Mouse (Mus musculus): ENCODE data around the gene Map2k3.

The Map2k3 gene

GRCm38 (mm10) chr11:60958948-60959347 lies 27.1 kb downstream of the Map2k3 start:
- DNase-seq (ENCODE audit: low read depth, low spot score): no peak

DNA sequence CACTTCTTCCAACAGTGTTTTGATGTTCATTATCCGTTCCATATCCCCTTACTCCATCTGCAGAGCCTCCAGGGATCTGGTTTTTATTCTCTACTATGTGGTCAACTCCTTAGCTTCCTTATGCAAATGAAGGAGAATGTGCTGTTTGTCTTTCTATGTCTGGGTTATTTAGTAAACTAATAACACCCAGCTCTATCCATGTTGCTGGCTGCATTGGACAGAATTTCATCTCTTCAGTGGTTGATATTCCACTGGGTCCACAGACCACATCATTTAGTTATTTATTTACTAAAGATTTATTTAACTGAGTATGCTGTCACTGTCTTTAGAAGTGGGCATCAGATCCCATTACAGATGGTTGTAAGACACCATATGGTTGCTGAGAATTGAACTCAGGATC lies 29.3 kb downstream of the Map2k3 start:
- DNase-seq (ENCODE audit: low read depth, low spot score): no peak

DNA sequence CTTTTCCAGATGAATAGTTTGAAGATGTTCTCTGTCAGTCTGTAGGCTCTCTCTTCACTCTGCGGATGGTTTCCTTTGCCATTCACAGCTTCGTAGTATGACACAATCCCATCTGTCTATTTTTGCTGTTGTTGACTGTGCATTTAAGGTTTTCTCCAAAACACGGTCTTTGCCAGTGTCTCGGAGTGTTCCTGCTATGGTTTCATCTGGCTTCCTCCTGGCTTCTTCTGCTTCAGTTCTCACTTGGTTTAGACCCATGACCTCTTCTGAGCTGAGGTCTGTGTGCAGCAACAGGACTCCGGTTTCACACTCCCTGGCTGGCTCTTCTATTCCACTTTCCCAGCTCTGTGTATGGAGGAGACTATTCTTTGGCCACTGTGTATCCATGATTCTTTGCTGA lies 30.9 kb downstream of the Map2k3 start:
- DNase-seq (ENCODE audit: low read depth, low spot score): no peak

GRCm38 (mm10) chr11:60966974-60967373 lies 35.1 kb downstream of the Map2k3 start:
- peak; percentile 41 for DNase-seq (ENCODE audit: low read depth, low spot score)

GRCm38 (mm10) chr11:60975097-60975496 lies 43.3 kb downstream of the Map2k3 start:
- DNase-seq (ENCODE audit: low read depth, low spot score): peak; percentile 23

GRCm38 (mm10) chr11:60976234-60976633 lies 44.4 kb downstream of the Map2k3 start:
- peak; percentile 30 for DNase-seq (ENCODE audit: low read depth, low spot score)

- peak; percentile 99 for DNase-seq (ENCODE audit: low read depth, low spot score)
These were observed 44.9 kb downstream of the Map2k3 start for GRCm38 (mm10) chr11:60976742-60977141.

DNA sequence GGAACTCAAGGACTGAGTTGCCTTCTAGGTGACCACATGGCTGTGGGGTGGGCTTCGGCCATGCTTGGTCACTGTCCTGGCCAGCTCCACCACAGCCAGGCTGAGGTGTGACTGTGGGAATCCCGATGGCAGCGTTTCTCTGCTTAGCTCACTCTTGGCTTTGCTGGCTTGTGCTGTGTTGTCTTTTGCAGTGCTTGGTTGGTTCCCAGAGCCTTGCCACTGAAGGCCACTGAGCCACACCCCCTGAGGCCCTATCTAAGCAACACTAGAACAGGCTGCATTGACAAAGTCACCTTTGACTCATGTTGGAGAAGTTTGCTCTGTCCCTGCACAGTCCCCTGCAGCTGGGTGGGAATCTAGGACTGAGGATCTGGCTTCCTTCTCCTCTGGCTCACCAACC lies 45.3 kb downstream of the Map2k3 start:
- no peak for DNase-seq (ENCODE audit: low read depth, low spot score)

DNA sequence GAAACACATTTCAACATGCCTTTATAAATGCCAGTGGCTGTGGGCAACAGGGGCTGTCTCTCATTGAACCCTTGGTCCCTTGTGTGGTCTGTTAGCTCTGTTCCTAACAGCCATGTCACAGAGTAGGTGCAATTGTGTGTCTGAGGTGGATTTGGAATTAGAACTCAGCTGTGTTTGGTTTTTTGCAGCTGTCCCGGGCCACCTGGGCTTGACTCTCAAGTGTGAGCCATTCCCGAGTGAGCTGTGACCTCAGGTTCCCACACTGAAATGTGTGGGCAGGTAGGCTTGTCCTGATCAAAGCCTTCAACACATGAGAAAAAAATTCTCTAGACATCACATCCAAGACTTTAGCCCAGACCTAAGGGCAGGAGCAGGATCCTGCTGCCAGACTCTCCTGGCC lies 46.8 kb downstream of the Map2k3 start:
- DNase-seq (ENCODE audit: low read depth, low spot score): no peak

DNA sequence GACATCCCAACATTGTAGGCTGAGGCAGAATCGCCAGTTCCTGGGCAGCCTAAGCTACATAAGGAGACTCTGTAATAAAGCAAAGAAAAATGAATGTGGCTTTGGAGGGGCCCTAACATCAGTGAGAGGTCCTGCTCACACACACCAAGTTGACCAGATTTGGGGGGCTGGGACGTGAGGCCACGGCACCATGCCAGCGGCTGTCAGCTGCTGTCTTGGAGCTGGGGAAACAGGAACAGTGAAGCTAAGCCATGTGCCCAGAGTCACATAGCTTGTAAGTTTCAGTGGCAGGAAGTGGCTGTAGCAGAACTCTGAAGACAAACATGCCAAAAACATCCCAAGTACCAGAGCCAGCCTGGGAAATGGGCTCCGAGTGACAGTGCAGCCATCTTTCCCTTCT lies 48.0 kb downstream of the Map2k3 start:
- DNase-seq (ENCODE audit: low read depth, low spot score): no peak

DNA sequence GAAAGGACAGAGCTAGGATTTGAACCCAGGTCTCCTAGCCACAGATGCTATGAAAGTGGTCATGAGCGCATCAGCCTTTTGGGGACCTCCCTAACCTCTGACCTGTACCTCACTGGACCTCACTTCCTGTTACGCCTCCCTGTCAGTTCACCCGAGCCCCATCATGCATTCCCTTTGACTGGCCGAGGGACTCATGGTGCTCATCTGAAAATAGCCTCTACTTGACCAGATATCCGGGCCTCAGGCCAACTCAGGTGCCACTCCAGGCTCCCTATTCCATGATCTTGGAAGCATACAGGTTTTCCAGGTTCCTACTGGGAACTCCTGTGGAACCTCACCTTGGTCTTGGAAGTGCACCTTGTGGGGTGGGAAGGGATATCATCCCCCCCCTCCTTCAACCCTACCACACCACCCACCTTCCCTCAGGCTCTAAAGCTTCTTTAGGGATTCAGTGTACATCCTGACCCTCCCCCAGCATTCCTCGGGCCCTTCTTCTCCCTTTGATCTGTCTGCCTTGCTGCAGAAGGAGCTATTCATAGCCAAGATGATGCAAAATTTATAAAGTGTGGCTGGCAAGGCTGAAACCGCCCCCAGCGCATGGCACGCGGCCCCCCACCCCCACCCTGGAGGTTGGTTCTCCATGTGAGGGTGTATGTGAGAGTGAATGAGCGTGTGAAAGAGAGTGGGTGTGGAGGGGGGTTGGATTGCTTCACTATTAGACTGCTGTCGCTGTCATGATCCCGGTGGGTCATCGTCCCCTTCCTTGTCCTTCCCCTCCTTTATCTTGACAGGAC lies 50.1 kb downstream of the Map2k3 start:
- no peak for DNase-seq (ENCODE audit: low read depth, low spot score)

GRCm38 (mm10) chr11:60984912-60985558 lies 53.2 kb downstream of the Map2k3 start:
- DNase-seq (ENCODE audit: low read depth, low spot score): no peak

DNA sequence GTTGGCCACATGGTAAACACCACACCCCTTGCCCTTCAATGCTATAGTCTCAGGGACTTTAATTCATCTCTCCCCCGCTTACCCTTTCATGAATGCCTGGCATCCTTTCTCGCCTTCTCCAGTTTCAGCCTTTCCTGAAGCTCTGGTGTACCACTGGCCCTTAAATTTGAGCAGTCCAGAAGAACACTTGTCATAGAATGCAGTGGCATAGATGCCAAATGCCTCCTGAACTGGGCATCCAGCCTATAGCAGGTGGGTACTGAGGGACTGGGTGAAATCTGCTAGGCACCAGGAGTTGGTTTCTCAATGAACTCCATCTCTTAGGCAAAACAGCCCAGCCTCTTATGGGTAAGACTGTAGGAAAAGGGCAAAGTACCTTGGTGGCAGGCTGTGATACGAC lies 58.6 kb downstream of the Map2k3 start:
- no peak for DNase-seq (ENCODE audit: low read depth, low spot score)

Data from R1 (cell line).